Mouse (Mus musculus) intestine, embryonic 15.5 days (tissue): ENCODE measurements at regions not wholly inside any gene's neighbourhood (a gene's known extent, or its start where the extent isn't known, plus 50 kb on each side); places are given as distances from the start of the nearest gene placed in this dataset.

Source experiments
- ATAC-seq: fragments of 200-750 bp; cut with Nextera tagmentation; 2 replicates; pipeline ENCODE4 v1.8.0; 2017; ENCODE audit warnings: moderate TSS enrichment, moderate library complexity
- H3K27ac ChIP-seq: fragments of 300-500 bp; sonication (generic); 2 replicates; pipeline ENCODE4 v1.5.1; 2015; ENCODE audit warnings: mild to moderate bottlenecking, inconsistent platforms
- H3K27me3 ChIP-seq: fragments of 300-500 bp; sonication (generic); replicated peaks from 2 replicates; pipeline ENCODE4 v1.6.1; 2015; ENCODE audit warnings: inconsistent platforms
- H3K36me3 ChIP-seq: fragments of 300-500 bp; sonication (generic); 2 replicates; pipeline ENCODE4 v1.6.1; 2015; ENCODE audit warnings: inconsistent platforms
- H3K4me1 ChIP-seq: fragments of 300-500 bp; sonication (generic); replicated peaks from 2 replicates; pipeline ENCODE4 v1.6.1; 2015; ENCODE audit warnings: inconsistent platforms
- H3K4me2 ChIP-seq: fragments of 300-500 bp; sonication (generic); replicated peaks from 2 replicates; pipeline ENCODE4 v1.6.1; 2015; ENCODE audit warnings: mild to moderate bottlenecking, inconsistent platforms
- H3K4me3 ChIP-seq: fragments of 300-500 bp; sonication (generic); replicated peaks from 2 replicates; pipeline ENCODE4 v1.5.1; 2015; ENCODE audit warnings: inconsistent platforms
- H3K9ac ChIP-seq: fragments of 300-500 bp; sonication (generic); 2 replicates; pipeline ENCODE4 v1.6.1; 2015; ENCODE audit warnings: inconsistent platforms
- H3K9me3 ChIP-seq: fragments of 300-500 bp; sonication (generic); 2 replicates; pipeline ENCODE4 v1.6.1; 2016; ENCODE audit warnings: inconsistent platforms
- WGBS: fragments of 180-500 bp; shearing (Covaris S2); methylation state at CpG from one replicate; pipeline ENCODE4 v1.1.7; 2015; 5-methylcytosine and 5-hydroxymethylcytosine counted together

- Histone ChIP-seq H3K27me3 (no peaks in the 10 kb centered on the region), H3K4me2 (no peak overlapping the region), H3K9me3 (no peaks in the 10 kb centered on the region), H3K4me1 (no peaks in the 10 kb centered on the region), H3K4me3 (no peak overlapping the region), H3K9ac (no peak overlapping the region), H3K36me3 (no peaks in the 10 kb centered on the region), H3K27ac (no peak overlapping the region)
- no peak for ATAC-seq
- 73% methylated on average over 2 of the region's 2 CpGs for WGBS
These were observed 221.0 kb downstream of the Snx13 start for GRCm38 (mm10) chr12:35268006-35268405.

GRCm38 (mm10) chr12:35267023-35267654, 220.2 kb downstream of the Snx13 start:
- no peaks in the 10 kb centered on the region for H3K9me3 ChIP-seq
- H3K4me1 ChIP-seq: no peaks in the 10 kb centered on the region
- H3K4me3 ChIP-seq: no peak overlapping the region
- no peaks in the 10 kb centered on the region for H3K36me3 ChIP-seq
- ATAC-seq: no peak
- H3K27ac ChIP-seq: no peak overlapping the region
- H3K4me2 ChIP-seq: no peak overlapping the region
- WGBS: 43% methylated on average over 6 of the region's 6 CpGs
- H3K9ac ChIP-seq: no peak overlapping the region
- no peaks in the 10 kb centered on the region for H3K27me3 ChIP-seq

DNA sequence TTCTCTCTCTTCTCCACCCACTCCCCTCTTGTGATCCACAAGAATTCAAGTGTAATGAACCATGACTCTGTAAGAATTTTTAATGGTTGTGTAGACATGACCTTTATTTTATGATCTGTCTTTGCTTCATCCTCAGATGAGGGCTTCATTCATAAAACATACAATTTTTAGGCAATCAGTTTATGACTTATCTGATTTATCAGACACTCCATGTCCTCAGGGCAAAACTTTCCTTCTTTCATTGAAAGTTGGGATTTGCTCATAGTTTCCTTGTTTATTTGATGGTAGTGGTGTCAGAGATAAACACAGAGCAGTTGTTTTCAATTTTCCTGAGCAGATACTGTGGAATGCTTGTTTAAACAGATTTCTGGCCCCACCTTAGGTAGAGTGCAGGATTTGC, 212.8 kb downstream of the Snx13 start:
- no peak overlapping the region for H3K9ac ChIP-seq
- no peaks in the 10 kb centered on the region for H3K4me1 ChIP-seq
- no peak overlapping the region for H3K27ac ChIP-seq
- H3K27me3 ChIP-seq: no peaks in the 10 kb centered on the region
- no peak for ATAC-seq
- no peaks in the 10 kb centered on the region for H3K36me3 ChIP-seq
- no peak overlapping the region for H3K4me3 ChIP-seq
- no peaks in the 10 kb centered on the region for H3K9me3 ChIP-seq
- H3K4me2 ChIP-seq: no peak overlapping the region

DNA sequence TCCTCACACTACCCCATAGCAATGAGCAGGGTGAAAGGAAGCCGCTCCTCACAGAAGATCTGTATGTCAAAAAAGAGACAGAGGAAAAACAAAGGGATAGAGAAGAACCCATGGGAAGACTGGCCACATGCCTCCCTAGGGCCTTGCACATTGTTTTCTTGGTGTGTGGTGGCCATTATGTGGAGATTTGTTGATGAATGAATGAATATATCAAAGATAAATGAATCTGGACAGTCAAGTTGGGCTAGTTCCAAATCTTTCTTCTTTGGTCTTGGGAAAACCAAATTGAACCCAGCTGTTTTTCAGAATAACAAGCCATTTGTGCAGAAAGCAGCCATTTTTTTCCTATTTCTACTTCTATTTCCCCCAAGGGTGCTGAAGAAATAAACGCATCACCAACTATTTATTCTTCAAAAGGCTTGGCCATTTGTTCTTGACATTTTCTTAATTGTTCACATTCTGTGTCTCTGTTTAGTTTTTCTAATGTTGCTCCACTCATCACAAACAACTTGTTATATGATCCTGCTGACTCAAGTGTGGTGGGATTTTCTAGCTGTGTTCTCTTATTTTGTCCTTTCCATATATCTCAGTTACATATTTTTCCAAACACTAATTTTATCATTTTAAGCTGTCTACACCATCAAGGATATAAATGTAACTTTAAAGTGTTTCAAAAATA, 208.9 kb downstream of the Snx13 start:
- Histone ChIP-seq H3K27me3 (no peaks in the 10 kb centered on the region), H3K36me3 (no peaks in the 10 kb centered on the region), H3K27ac (no peak overlapping the region), H3K4me3 (no peak overlapping the region), H3K4me2 (no peak overlapping the region), H3K9me3 (no peaks in the 10 kb centered on the region), H3K9ac (no peak overlapping the region), H3K4me1 (no peaks in the 10 kb centered on the region)
- WGBS: 68% methylated on average over 2 of the region's 2 CpGs
- ATAC-seq: no peak

- H3K9me3 ChIP-seq: no peaks in the 10 kb centered on the region
- H3K4me1 ChIP-seq: no peaks in the 10 kb centered on the region
- H3K36me3 ChIP-seq: no peaks in the 10 kb centered on the region
- H3K4me2 ChIP-seq: no peak overlapping the region
- H3K27me3 ChIP-seq: no peaks in the 10 kb centered on the region
- WGBS: 61% methylated on average over 5 of the region's 5 CpGs
- no peak overlapping the region for H3K9ac ChIP-seq
- no peak overlapping the region for H3K27ac ChIP-seq
- ATAC-seq: peak; percentile 82
- H3K4me3 ChIP-seq: no peak overlapping the region
These were observed 201.5 kb downstream of the Snx13 start for GRCm38 (mm10) chr12:35248476-35248875.

- Histone ChIP-seq H3K4me3 (no peak overlapping the region), H3K27me3 (no peaks in the 10 kb centered on the region), H3K4me2 (no peak overlapping the region), H3K9ac (no peak overlapping the region), H3K4me1 (no peaks in the 10 kb centered on the region), H3K27ac (no peak overlapping the region), H3K36me3 (no peaks in the 10 kb centered on the region), H3K9me3 (no peaks in the 10 kb centered on the region)
- ATAC-seq: no peak
- WGBS: 67% methylated on average over 5 of the region's 5 CpGs
These were observed 199.4 kb downstream of the Snx13 start for GRCm38 (mm10) chr12:35246226-35247014.

- Histone ChIP-seq H3K36me3 (no peaks in the 10 kb centered on the region), H3K9ac (no peak overlapping the region), H3K9me3 (no peaks in the 10 kb centered on the region), H3K27me3 (no peaks in the 10 kb centered on the region), H3K4me3 (no peak overlapping the region), H3K4me2 (no peak overlapping the region), H3K27ac (no peak overlapping the region), H3K4me1 (no peaks in the 10 kb centered on the region)
- no peak for ATAC-seq
- WGBS: 83% methylated on average over 2 of the region's 2 CpGs
These were observed 185.3 kb downstream of the Snx13 start for GRCm38 (mm10) chr12:35232322-35232673.

DNA sequence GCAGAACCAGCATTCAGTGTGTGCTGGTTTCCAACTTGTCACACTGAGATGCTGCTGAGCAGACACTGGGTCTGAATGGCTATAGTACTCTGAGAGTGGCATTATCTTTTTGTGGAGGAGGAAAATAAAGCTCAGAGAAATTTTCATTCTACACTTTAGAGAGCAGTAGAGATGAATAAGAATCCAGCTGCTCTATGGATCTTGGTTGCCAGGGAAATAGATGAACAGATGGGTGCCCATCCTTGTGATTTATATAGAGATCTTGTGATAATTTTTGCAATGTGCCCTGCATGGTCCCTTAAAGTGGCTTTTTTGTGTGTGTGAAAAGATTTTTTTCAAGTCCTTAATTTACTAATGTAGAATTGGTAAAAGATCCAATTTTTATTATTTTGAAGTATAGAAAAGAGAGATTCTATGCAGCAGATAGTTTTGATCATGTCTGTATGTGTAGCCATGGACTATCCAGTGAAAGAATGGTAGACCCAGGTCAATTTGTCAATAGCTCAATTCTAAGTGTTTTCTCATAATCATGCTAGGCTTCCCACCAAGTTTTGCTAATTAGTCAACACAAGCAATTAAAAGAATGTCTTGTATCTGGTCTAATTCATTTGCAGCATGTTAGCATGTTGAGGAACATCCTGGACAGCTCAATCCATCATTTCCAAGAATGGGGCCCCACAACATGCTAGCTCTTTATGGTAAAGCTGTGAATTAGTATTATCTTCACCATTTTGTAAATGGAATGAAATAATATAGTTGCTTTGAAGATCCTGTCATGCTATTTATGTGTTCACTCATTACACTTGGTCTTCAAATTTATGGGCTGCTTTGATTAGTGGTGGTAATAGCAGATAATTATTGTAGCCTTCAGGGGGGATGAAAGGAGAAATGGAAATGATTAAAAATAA, 184.7 kb downstream of the Snx13 start:
- Histone ChIP-seq H3K27me3 (no peaks in the 10 kb centered on the region), H3K9me3 (no peaks in the 10 kb centered on the region), H3K9ac (no peak overlapping the region), H3K36me3 (no peaks in the 10 kb centered on the region), H3K4me2 (no peak overlapping the region), H3K4me1 (no peaks in the 10 kb centered on the region), H3K27ac (no peak overlapping the region), H3K4me3 (no peak overlapping the region)
- ATAC-seq: no peak

DNA sequence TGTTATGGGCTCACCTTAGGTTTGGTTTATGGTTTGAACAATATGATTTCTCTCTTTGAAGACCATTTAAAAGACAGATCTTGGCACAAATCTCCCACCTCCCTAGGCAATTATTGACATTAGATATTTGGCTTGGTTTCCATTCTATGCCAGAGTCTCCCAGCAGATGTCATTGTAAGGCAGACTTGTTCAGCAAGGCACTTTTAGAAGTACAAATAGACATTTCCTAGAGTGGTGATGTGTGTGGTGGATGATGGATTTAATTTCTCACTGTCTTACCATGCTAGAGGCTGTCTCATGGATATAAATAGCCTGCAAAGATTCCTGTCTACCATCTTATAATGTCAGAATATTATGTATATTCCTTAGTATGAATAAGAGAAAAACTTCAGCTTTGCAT, 173.4 kb downstream of the Snx13 start:
- H3K27me3 ChIP-seq: no peaks in the 10 kb centered on the region
- no peak overlapping the region for H3K4me2 ChIP-seq
- H3K4me1 ChIP-seq: no peaks in the 10 kb centered on the region
- no peak overlapping the region for H3K4me3 ChIP-seq
- H3K36me3 ChIP-seq: no peaks in the 10 kb centered on the region
- H3K9ac ChIP-seq: no peak overlapping the region
- no peaks in the 10 kb centered on the region for H3K9me3 ChIP-seq
- no peak for ATAC-seq
- H3K27ac ChIP-seq: no peak overlapping the region

DNA sequence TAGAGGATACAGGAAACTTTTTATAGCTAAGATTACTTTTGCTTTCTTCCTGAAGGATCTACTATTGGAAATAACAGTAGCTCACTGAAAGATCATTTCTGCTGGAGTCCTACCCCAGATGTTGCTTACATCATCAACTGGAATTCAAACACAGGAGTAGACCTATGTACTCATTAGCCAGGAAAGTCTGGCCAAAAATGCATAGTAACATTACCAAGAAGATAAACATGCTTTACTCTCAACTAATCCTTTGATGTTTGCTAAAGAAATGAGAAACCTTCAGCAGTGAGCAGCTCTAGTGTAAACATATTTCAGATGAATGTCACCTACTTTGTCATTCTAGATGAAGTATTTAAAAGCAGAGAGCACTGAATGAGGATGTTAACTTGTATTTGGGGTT, 173.0 kb downstream of the Snx13 start:
- H3K4me3 ChIP-seq: no peak overlapping the region
- H3K27ac ChIP-seq: no peak overlapping the region
- no peak overlapping the region for H3K4me2 ChIP-seq
- no peaks in the 10 kb centered on the region for H3K4me1 ChIP-seq
- H3K9me3 ChIP-seq: no peaks in the 10 kb centered on the region
- no peaks in the 10 kb centered on the region for H3K27me3 ChIP-seq
- no peak overlapping the region for H3K9ac ChIP-seq
- ATAC-seq: no peak
- no peaks in the 10 kb centered on the region for H3K36me3 ChIP-seq

GRCm38 (mm10) chr12:35216725-35217124, 169.7 kb downstream of the Snx13 start:
- no peaks in the 10 kb centered on the region for H3K27me3 ChIP-seq
- H3K4me2 ChIP-seq: no peak overlapping the region
- WGBS: 88% methylated on average over 2 of the region's 2 CpGs
- no peak for ATAC-seq
- no peak overlapping the region for H3K27ac ChIP-seq
- H3K4me1 ChIP-seq: no peaks in the 10 kb centered on the region
- H3K9me3 ChIP-seq: no peaks in the 10 kb centered on the region
- no peak overlapping the region for H3K9ac ChIP-seq
- no peaks in the 10 kb centered on the region for H3K36me3 ChIP-seq
- no peak overlapping the region for H3K4me3 ChIP-seq

- no peaks in the 10 kb centered on the region for H3K36me3 ChIP-seq
- no peaks in the 10 kb centered on the region for H3K27me3 ChIP-seq
- H3K4me1 ChIP-seq: no peaks in the 10 kb centered on the region
- no peak for ATAC-seq
- H3K9ac ChIP-seq: no peak overlapping the region
- H3K4me3 ChIP-seq: no peak overlapping the region
- H3K9me3 ChIP-seq: no peaks in the 10 kb centered on the region
- H3K4me2 ChIP-seq: no peak overlapping the region
- H3K27ac ChIP-seq: no peak overlapping the region
These were observed 162.4 kb downstream of the Snx13 start for GRCm38 (mm10) chr12:35209399-35209798.
